Mouse (Mus musculus) retina, postnatal 7 days (tissue): ENCODE measurements at regions not wholly inside any gene's neighbourhood (a gene's known extent, or its start where the extent isn't known, plus 50 kb on each side); places are given as distances from the start of the nearest gene placed in this dataset.

Source experiments
- DNase-seq: peaks from one replicate; pipeline ENCODE4 v3.0.0-alpha.2; 2012; ENCODE audit warnings: low read depth, low spot score

GRCm38 (mm10) chr12:118415956-118416355, 114.7 kb upstream of the Sp4 start:
- no peak for DNase-seq

- DNase-seq, result no peak
These were observed 110.7 kb upstream of the Sp4 start for GRCm38 (mm10) chr12:118411767-118412430.

GRCm38 (mm10) chr12:118410917-118411316, 109.7 kb upstream of the Sp4 start:
- DNase-seq, result no peak

- no peak for DNase-seq
These were observed 103.9 kb upstream of the Sp4 start for GRCm38 (mm10) chr12:118405135-118405534.

GRCm38 (mm10) chr12:118404171-118404570, 102.9 kb upstream of the Sp4 start:
- DNase-seq, result no peak

- no peak for DNase-seq
These were observed 102.4 kb upstream of the Sp4 start for GRCm38 (mm10) chr12:118403519-118404087.

GRCm38 (mm10) chr12:118401377-118401776, 100.1 kb upstream of the Sp4 start:
- DNase-seq, result no peak

- DNase-seq, result no peak
These were observed 90.4 kb upstream of the Sp4 start for GRCm38 (mm10) chr12:118391654-118392053.

- no peak for DNase-seq
These were observed 79.8 kb upstream of the Sp4 start for GRCm38 (mm10) chr12:118381013-118381412.

- no peak for DNase-seq
These were observed 76.7 kb upstream of the Sp4 start for GRCm38 (mm10) chr12:118377898-118378297.

- no peak for DNase-seq
These were observed 75.6 kb upstream of the Sp4 start for GRCm38 (mm10) chr12:118376521-118377493.

GRCm38 (mm10) chr12:118373250-118373649, 72.0 kb upstream of the Sp4 start:
- no peak for DNase-seq

- no peak for DNase-seq
These were observed 70.7 kb upstream of the Sp4 start for GRCm38 (mm10) chr12:118371905-118372304.

GRCm38 (mm10) chr12:118367307-118368076, 66.3 kb upstream of the Sp4 start:
- DNase-seq, result no peak

- no peak for DNase-seq
These were observed 51.6 kb upstream of the Sp4 start for GRCm38 (mm10) chr12:118352866-118353265.

- no peak for DNase-seq
These were observed 50.2 kb upstream of the Sp4 start for GRCm38 (mm10) chr12:118351421-118351820.
